Mouse (Mus musculus): ENCODE results near the gene Bcat1.

- TF ChIP-seq CTCF (IDR thresholded peaks at IDR 0.05; ENCODE audit: control insufficient read depth, insufficient read depth, low read length) (no peak), POLR2A (IDR thresholded peaks at IDR 0.05; ENCODE audit: borderline replicate concordance, control insufficient read depth, low read depth, low read length) (no peak)
These were observed 29.5 kb upstream of the Bcat1 start for GRCm38 (mm10) chr6:145105439-145105838.
